Mouse (Mus musculus): ENCODE data around the gene Sorcs3. TPM values are rescaled to one million over a fixed set of nuclear protein-coding genes. Genes with fewer than 3 reads are reported as not detected.

Sorcs3 gene
- total RNA-seq, 2 experiments from 2014 or later: 33.0 TPM

DNA sequence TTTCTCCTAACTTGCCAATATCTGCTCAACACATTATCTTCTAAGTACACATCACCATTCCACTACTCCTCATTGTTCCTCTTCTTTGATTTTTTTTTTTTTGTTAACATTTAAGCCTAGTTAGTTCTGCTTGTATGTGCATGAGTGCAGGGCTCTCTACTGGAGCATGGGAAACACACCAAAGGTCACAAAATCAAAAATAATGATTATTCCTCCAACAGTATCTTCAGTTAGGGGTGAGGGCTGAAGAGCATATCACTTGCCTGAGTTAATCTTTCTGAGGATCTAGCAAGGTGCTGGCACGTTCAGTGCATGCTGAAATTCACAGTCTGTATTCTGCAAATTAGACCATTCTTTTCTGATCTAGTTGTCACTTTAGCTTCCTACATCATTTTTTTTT lies 644.6 kb downstream of the Sorcs3 start:
- no peak for DNase-seq
